Mouse (Mus musculus): ENCODE measurements around the gene Reep3.

Reep3 gene

GRCm38 (mm10) chr10:67050766-67051165 lies 46.0 kb downstream of the Reep3 start:
- no peak for DNase-seq (ENCODE audit: low read depth)

- no peak for DNase-seq (ENCODE audit: low read depth)
Observed at GRCm38 (mm10) chr10:67049621-67050020, 47.1 kb downstream of the Reep3 start.

GRCm38 (mm10) chr10:67048871-67049615 lies 47.7 kb downstream of the Reep3 start:
- DNase-seq (ENCODE audit: low read depth): peak; percentile 15

- no peak for DNase-seq (ENCODE audit: low read depth)
Observed at GRCm38 (mm10) chr10:67047712-67048645, 48.8 kb downstream of the Reep3 start.

- no peak for DNase-seq (ENCODE audit: low read depth)
Observed at GRCm38 (mm10) chr10:67045192-67045899, 51.4 kb downstream of the Reep3 start.

GRCm38 (mm10) chr10:67044346-67044745 lies 52.4 kb downstream of the Reep3 start:
- no peak for DNase-seq (ENCODE audit: low read depth)

GRCm38 (mm10) chr10:67043236-67043635 lies 53.5 kb downstream of the Reep3 start:
- DNase-seq (ENCODE audit: low read depth): no peak

- DNase-seq (ENCODE audit: low read depth): no peak
Observed at GRCm38 (mm10) chr10:67040410-67040809, 56.3 kb downstream of the Reep3 start.

- no peak for DNase-seq (ENCODE audit: low read depth)
Observed at GRCm38 (mm10) chr10:67039001-67039400, 57.7 kb downstream of the Reep3 start.

GRCm38 (mm10) chr10:67036542-67036941 lies 60.2 kb downstream of the Reep3 start:
- DNase-seq (ENCODE audit: low read depth): no peak

- no peak for DNase-seq (ENCODE audit: low read depth)
Observed at GRCm38 (mm10) chr10:67036141-67036540, 60.6 kb downstream of the Reep3 start.

- no peak for DNase-seq (ENCODE audit: low read depth)
Observed at GRCm38 (mm10) chr10:67031186-67031585, 65.6 kb downstream of the Reep3 start.

GRCm38 (mm10) chr10:67029297-67029696 lies 67.4 kb downstream of the Reep3 start:
- no peak for DNase-seq (ENCODE audit: low read depth)

GRCm38 (mm10) chr10:67026375-67026774 lies 70.4 kb downstream of the Reep3 start:
- DNase-seq (ENCODE audit: low read depth): no peak

GRCm38 (mm10) chr10:67025573-67026236 lies 71.0 kb downstream of the Reep3 start:
- DNase-seq (ENCODE audit: low read depth): no peak

GRCm38 (mm10) chr10:67024391-67024790 lies 72.4 kb downstream of the Reep3 start:
- DNase-seq (ENCODE audit: low read depth): no peak

GRCm38 (mm10) chr10:67023092-67023491 lies 73.7 kb downstream of the Reep3 start:
- no peak for DNase-seq (ENCODE audit: low read depth)

GRCm38 (mm10) chr10:67021494-67021893 lies 75.3 kb downstream of the Reep3 start:
- no peak for DNase-seq (ENCODE audit: low read depth)

- no peak for DNase-seq (ENCODE audit: low read depth)
Observed at GRCm38 (mm10) chr10:67018875-67019274, 77.9 kb downstream of the Reep3 start.

- no peak for DNase-seq (ENCODE audit: low read depth)
Observed at GRCm38 (mm10) chr10:67017891-67018290, 78.9 kb downstream of the Reep3 start.

GRCm38 (mm10) chr10:67017315-67017714 lies 79.4 kb downstream of the Reep3 start:
- no peak for DNase-seq (ENCODE audit: low read depth)

Measured in naive thymus-derived CD4-positive, alpha-beta T cell, adult 2 months (primary cell).